Mouse (Mus musculus): ENCODE results near the gene Sfn. TPM values are rescaled to one million over a fixed set of nuclear protein-coding genes. Genes with fewer than 3 reads are reported as not detected.

The Sfn gene
- polyA plus RNA-seq (2014; fragmentation: Illumina TruSeq; extraction: RNeasy Lipid Tissue Mini Kit (QIAGEN cat#74804); ENCODE audit: insufficient read depth, low read depth, low replicate concordance) = 20.8 TPM

DNA sequence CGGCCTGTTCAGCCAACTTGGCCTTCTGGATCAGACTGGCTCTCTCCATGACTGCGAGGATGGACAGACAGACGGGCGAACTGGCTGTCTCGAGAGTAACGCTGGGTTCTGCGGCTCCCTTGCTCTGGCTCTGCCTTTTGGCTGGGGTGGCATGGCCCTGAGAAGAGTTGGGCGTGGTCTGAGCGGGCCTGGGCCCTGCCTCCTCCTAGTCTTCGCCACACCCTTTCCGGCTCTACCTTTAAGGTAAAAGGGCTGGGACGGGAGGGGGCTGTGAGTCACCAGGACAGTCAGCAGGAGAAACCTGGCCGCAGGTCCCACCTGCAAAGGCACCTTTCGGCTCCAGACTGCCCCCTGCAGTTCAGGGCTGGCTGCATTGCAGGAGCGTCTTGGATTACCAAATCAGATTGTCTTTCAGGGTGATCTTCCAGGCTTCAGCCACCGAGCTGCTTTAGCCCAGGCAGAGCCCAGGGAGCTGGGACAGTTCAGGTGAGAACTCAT, at the start of gene Sfn:
Sfn (minus strand) TSS at position 448 of the 498 bp plus-strand sequence.

DNA sequence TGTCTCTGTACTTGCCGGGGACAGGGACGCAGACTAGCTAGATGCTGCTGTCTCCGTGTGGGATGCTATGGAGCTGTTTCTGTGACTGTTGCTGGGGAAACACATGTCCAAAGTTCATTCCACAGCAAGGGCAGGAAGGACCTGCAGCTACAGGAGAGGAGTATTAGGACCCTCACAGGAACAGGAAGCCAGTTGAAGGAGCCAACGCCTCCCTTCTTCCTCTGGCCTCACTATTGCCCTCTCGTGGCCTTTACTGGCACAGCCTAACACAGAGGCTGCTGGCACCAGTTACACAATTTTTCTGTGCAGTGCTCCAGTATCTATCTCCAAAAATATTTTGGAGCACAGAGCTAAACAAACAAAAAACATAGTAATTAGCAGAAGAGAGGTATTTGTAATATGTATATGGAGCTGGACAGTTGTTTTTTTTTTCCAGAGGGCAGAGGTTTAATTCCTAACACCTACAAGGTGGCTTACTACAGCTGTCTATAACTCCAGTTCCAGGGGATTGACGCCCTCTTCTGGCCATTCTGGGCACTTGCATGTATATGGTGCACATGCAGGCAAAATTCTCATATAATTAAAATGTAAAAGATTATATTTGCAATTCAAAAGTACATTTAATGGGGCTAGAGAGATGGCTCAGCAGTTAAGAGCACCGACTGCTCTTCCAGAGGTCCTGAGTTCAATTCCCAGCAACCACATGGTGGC, 48.2 kb upstream of the Sfn start, which contains the start of gene Zdhhc18:
Zdhhc18 (minus strand) TSS at position 166 of the 711 bp plus-strand sequence.

DNA sequence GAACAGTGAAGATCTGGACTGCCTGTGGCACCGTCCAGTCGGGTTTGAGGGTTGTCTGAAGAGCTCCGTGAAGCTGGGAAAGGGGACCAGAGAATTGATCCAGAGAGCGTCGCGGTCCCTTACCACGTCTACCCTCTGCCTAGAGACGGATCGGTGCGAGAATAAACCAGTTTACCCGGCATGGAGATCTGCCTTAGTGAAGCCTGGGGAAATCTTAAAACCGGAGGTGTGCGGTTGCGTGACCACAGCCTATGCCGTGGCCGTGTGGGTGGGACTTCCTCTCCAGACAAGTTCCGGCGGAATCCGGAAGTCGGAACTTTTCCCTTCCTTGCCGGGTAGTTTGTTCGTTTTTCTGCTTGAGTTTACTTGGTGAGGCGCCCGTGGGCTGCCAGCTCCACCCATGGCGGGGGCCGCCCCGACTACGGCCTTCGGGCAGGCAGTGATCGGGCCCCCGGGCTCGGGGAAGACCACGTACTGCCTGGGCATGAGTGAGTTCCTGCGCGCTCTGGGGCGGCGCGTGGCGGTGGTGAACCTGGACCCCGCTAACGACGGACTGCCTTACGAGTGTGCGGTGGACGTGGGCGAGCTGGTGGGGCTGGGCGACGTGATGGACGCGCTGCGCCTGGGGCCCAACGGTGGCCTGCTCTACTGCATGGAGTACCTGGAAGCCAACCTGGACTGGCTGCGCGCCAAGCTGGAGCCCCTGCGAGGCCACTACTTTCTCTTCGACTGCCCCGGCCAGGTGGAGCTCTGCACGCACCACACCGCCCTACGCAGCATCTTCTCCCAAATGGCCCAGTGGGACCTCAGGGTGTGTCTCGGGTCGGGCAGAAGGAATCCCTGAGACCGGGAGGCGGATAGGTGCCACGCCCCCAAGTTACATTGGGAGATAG, 17.7 kb downstream of the Sfn start, which contains the start of gene Gpn2:
Gpn2 (plus strand) TSS at position 304 of the 893 bp plus-strand sequence.

DNA sequence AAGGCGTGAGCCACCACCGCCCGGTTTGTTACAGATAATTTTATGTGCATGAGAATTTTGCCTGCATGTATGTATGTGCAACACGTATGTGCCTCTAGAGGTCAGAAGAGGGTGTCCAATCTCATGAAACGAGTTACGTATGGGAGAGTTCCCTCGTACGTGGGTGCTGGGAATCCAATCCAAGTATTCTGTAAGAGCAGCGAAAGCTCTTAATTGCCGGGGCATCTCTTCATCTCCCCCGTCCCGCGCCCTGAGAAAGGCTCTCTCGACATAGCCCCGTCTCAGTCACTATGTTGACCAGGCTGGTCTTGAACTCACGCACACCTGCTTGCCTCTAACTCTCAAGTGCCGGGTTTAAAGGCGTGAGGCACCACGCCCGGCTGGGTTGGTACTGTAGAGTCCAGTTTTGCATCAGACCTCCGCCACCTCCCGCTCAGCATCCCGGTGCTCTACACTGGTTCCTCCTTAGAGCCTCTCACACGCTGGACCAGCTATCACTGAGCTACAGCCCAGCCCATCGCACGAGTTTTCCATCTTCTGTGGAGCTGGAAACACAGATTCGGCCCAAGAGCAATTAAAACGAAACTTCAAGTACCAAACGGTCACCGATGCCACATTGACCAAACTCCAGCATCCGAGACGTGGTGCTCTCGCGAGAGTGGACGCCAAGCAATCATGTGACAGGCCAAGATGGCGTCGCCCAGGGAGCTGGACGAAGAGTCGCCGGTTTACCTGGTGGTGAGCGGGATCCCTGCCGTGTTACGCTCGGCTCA, 27.7 kb downstream of the Sfn start, which contains the start of gene Gpatch3:
Gpatch3 (plus strand) TSS at position 676 of the 773 bp plus-strand sequence.

DNA sequence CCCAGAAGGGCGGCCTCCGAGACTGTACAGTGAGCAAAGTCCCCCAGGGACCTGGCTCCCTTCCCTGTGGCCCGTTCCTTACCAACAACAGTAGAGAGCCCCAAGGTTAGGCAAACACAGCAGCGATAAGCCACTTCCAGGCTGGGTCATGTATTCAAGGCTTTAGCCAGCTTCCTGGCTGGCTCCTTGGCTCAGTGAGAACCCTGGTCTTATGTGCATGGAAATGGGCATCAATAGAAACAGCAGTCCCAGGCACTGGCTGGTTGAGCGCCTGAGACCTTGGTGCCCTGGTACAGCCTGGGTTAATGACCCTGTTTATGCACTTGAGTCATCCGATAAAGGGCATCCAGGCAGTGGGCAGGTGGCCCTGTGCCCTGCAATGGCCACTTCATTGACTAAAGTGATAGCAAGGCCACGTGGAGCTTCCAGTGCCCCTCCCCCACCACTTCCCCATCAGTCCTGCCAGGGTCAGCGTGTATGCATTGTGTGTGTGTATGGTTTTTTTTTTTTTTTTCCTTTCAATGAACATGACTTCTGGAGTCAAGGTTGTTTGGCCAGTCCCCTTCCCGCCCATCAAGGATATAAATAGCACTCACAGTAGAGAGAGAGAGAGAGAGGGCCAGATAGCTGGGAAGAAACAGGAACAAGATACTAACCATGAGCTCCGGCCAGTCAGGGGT, 49.1 kb downstream of the Sfn start, which contains the start of gene Nr0b2:
Nr0b2 (plus strand) TSS at position 609 of the 680 bp plus-strand sequence.

Other genes with a start within 250 kb of the Sfn start
- gene Wdtc1, start 248.7 kb downstream of the Sfn start, polyA plus RNA-seq (2014; fragmentation: Illumina TruSeq; extraction: RNeasy Lipid Tissue Mini Kit (QIAGEN cat#74804); ENCODE audit: insufficient read depth, low read depth, low replicate concordance) = 14.0 TPM
- 9.4 TPM for gene Slc9a1, start 232.5 kb downstream of the Sfn start, polyA plus RNA-seq (2014; fragmentation: Illumina TruSeq; extraction: RNeasy Lipid Tissue Mini Kit (QIAGEN cat#74804); ENCODE audit: insufficient read depth, low read depth, low replicate concordance)
- gene Tent5b, start 122.0 kb downstream of the Sfn start, polyA plus RNA-seq (2014; fragmentation: Illumina TruSeq; extraction: RNeasy Lipid Tissue Mini Kit (QIAGEN cat#74804); ENCODE audit: insufficient read depth, low read depth, low replicate concordance) = 8.4 TPM
- gene Trnp1, start 103.6 kb downstream of the Sfn start, polyA plus RNA-seq (2014; fragmentation: Illumina TruSeq; extraction: RNeasy Lipid Tissue Mini Kit (QIAGEN cat#74804); ENCODE audit: insufficient read depth, low read depth, low replicate concordance) = 7.2 TPM
- 8.1 TPM for gene Kdf1, start 83.2 kb downstream of the Sfn start, polyA plus RNA-seq (2014; fragmentation: Illumina TruSeq; extraction: RNeasy Lipid Tissue Mini Kit (QIAGEN cat#74804); ENCODE audit: insufficient read depth, low read depth, low replicate concordance)
- gene Nudc, start 56.2 kb downstream of the Sfn start, polyA plus RNA-seq (2014; fragmentation: Illumina TruSeq; extraction: RNeasy Lipid Tissue Mini Kit (QIAGEN cat#74804); ENCODE audit: insufficient read depth, low read depth, low replicate concordance) = 118 TPM
- not detected for gene Nr0b2, start 48.8 kb downstream of the Sfn start, polyA plus RNA-seq (2014; fragmentation: Illumina TruSeq; extraction: RNeasy Lipid Tissue Mini Kit (QIAGEN cat#74804); ENCODE audit: insufficient read depth, low read depth, low replicate concordance)
- gene Gpatch3, start 27.4 kb downstream of the Sfn start, polyA plus RNA-seq (2014; fragmentation: Illumina TruSeq; extraction: RNeasy Lipid Tissue Mini Kit (QIAGEN cat#74804); ENCODE audit: insufficient read depth, low read depth, low replicate concordance) = 4.2 TPM
- 16.5 TPM for gene Gpn2, start 17.8 kb downstream of the Sfn start, polyA plus RNA-seq (2014; fragmentation: Illumina TruSeq; extraction: RNeasy Lipid Tissue Mini Kit (QIAGEN cat#74804); ENCODE audit: insufficient read depth, low read depth, low replicate concordance)
- 27.5 TPM for gene Zdhhc18, start 48.0 kb upstream of the Sfn start, polyA plus RNA-seq (2014; fragmentation: Illumina TruSeq; extraction: RNeasy Lipid Tissue Mini Kit (QIAGEN cat#74804); ENCODE audit: insufficient read depth, low read depth, low replicate concordance)
- 10.5 TPM for gene Pigv, start 70.5 kb upstream of the Sfn start, polyA plus RNA-seq (2014; fragmentation: Illumina TruSeq; extraction: RNeasy Lipid Tissue Mini Kit (QIAGEN cat#74804); ENCODE audit: insufficient read depth, low read depth, low replicate concordance)
- 10.9 TPM for gene Arid1a, start 154.6 kb upstream of the Sfn start, polyA plus RNA-seq (2014; fragmentation: Illumina TruSeq; extraction: RNeasy Lipid Tissue Mini Kit (QIAGEN cat#74804); ENCODE audit: insufficient read depth, low read depth, low replicate concordance)

Data from lung, adult 10 weeks (tissue).